Mouse (Mus musculus) olfactory bulb, adult 2 months (tissue): ENCODE data around the gene Hist1h1c. TPM values are rescaled to one million over a fixed set of nuclear protein-coding genes. Genes with fewer than 3 reads are reported as not detected.
A peak's percentile ranks its signal among the peaks of the same experiment; 100 is the strongest.

Source experiments
- H3K27ac ChIP-seq: fragments of 200-500 bp; 2 replicates; pipeline ENCODE4 v1.5.1; 2012; ENCODE audit warnings: low read depth, low read length; ENCODE audit not compliant: insufficient read depth
- H3K4me1 ChIP-seq: fragments of 200-500 bp; 2 replicates; pipeline ENCODE4 v1.6.1; 2012; ENCODE audit warnings: low read length; ENCODE audit not compliant: control insufficient read depth, insufficient read depth
- H3K4me3 ChIP-seq: fragments of 200-500 bp; 2 replicates; pipeline ENCODE4 v1.5.1; 2012; ENCODE audit warnings: mild to moderate bottlenecking, low read depth, low read length, moderate library complexity; ENCODE audit not compliant: insufficient read depth
- CTCF ChIP-seq: fragments of 200-500 bp; IDR thresholded peaks from 2 replicates; pipeline ENCODE4 v1.5.1; 2012; ENCODE audit warnings: low read depth, mild to moderate bottlenecking, low read length, moderate library complexity; ENCODE audit not compliant: insufficient read depth
- POLR2A ChIP-seq: fragments of 200-500 bp; IDR thresholded peaks from 2 replicates; pipeline ENCODE4 v1.6.1; 2012; ENCODE audit warnings: mild to moderate bottlenecking, low read depth, low read length, moderate library complexity; ENCODE audit not compliant: insufficient read depth
- WGBS: fragments of 180-500 bp; shearing (Covaris S2); methylation state at CpG from one replicate; pipeline ENCODE4 v1.1.7; 2018; 5-methylcytosine and 5-hydroxymethylcytosine counted together
- polyA plus RNA-seq: library from polyadenylated mRNA; stranded (reverse); fragments of >200 nt; gene quantifications from 2 replicates; pipeline ENCODE4 v1.2.4, GENCODE M21; 2012; ENCODE audit warnings: low replicate concordance; ENCODE audit not compliant: missing spikeins, insufficient read depth, insufficient read length

Hist1h1c gene
- polyA plus RNA-seq, 1 experiment: not detected

- Histone ChIP-seq H3K27ac (peak within 1 kb of the TSS; percentile 86), H3K4me1 (peaks cover 5% of the 10 kb centered on the region; the same call in 1 of the 2 replicates), H3K4me3 (peak within 1 kb of the TSS; percentile 48)
- WGBS: under 1% methylated on average over 19 of the region's 22 CpGs
- TF ChIP-seq POLR2A (peak; percentile 63), CTCF (no peak)
Measured at GRCm38 (mm10) chr13:23756790-23757189, 18.2 kb downstream of the Hist1h1c start, which contains the start of gene Hist1h4b. Gene Hist1h4b, plus strand, starts transcription at chr13:23757013.

GRCm38 (mm10) chr13:23757211-23757773, 18.7 kb downstream of the Hist1h1c start:
- Histone ChIP-seq H3K27ac (peak overlapping the region; percentile 86), H3K4me3 (peak overlapping the region; percentile 48), H3K4me1 (peaks cover 2% of the 10 kb centered on the region; the same call in 1 of the 2 replicates)
- 3% methylated on average over 18 of the region's 23 CpGs for WGBS
- TF ChIP-seq CTCF: no peak
- TF ChIP-seq POLR2A: no peak

GRCm38 (mm10) chr13:23757921-23758320, 19.3 kb downstream of the Hist1h1c start:
- no peak for TF ChIP-seq POLR2A
- 43% methylated on average over 3 of the region's 3 CpGs for WGBS
- H3K4me1 ChIP-seq: no peaks in the 10 kb centered on the region; the same call in 1 of the 2 replicates

GRCm38 (mm10) chr13:23759251-23759771, 20.7 kb downstream of the Hist1h1c start:
- H3K4me3 ChIP-seq: no peak overlapping the region
- H3K4me1 ChIP-seq: peaks cover 3% of the 10 kb centered on the region; the same call in 1 of the 2 replicates
- TF ChIP-seq CTCF (no peak), POLR2A (no peak)
- no peak overlapping the region for H3K27ac ChIP-seq
- 77% methylated on average over 3 of the region's 3 CpGs for WGBS

More at GRCm38 (mm10) chr13:23757921-23758320, 19.3 kb downstream of the Hist1h1c start:
- H3K4me3 ChIP-seq: no peak overlapping the region
- H3K27ac ChIP-seq: no peak overlapping the region

- Histone ChIP-seq H3K4me1 (peaks cover 3% of the 10 kb centered on the region; the same call in 1 of the 2 replicates), H3K4me3 (no peak overlapping the region), H3K27ac (0 out of 2 replicates have a peak overlapping the region, but pooled peaks have one; percentile 18)
- 83% methylated on average over 1 of the region's 1 CpGs for WGBS
- no peak for TF ChIP-seq POLR2A
- TF ChIP-seq CTCF: no peak
Measured at GRCm38 (mm10) chr13:23759916-23760239, 21.3 kb downstream of the Hist1h1c start.

GRCm38 (mm10) chr13:23760240-23760971, 21.8 kb downstream of the Hist1h1c start:
- 1% methylated on average over 23 of the region's 27 CpGs for WGBS

GRCm38 (mm10) chr13:23760972-23761864, 22.6 kb downstream of the Hist1h1c start, which contains the start of gene Hist1h4a:
Gene Hist1h4a, minus strand, starts transcription at chr13:23761230.
- peak within 1 kb of the TSS; percentile 65 for H3K4me3 ChIP-seq
- H3K27ac ChIP-seq: peak within 1 kb of the TSS; percentile 93
- WGBS: under 1% methylated on average over 67 of the region's 72 CpGs
- H3K4me1 ChIP-seq: peaks cover 3% of the 10 kb centered on the region; the same call in 1 of the 2 replicates
- TF ChIP-seq POLR2A (peak; percentile 90), CTCF (no peak)

More at GRCm38 (mm10) chr13:23760240-23760971, 21.8 kb downstream of the Hist1h1c start:
- TF ChIP-seq CTCF: no peak
- no peak for TF ChIP-seq POLR2A
- peak overlapping the region; percentile 93 for H3K27ac ChIP-seq
- peak overlapping the region; percentile 65 for H3K4me3 ChIP-seq
- H3K4me1 ChIP-seq: peaks cover 3% of the 10 kb centered on the region; the same call in 1 of the 2 replicates
